Mouse (Mus musculus) forebrain, embryonic 14.5 days (tissue): Measurements from ENCODE around the gene Arid2. TPM values are rescaled to one million over a fixed set of nuclear protein-coding genes. Genes with fewer than 3 reads are reported as not detected.

Experiments used
- ATAC-seq: fragments of 200-750 bp; cut with Nextera tagmentation; 2 replicates; pipeline ENCODE4 v1.8.0; 2017; ENCODE audit warnings: mild to moderate bottlenecking, moderate library complexity
- DNase-seq: peaks from one replicate; pipeline ENCODE4 v3.0.0-alpha.2; 2015; ENCODE audit warnings: low spot score
- H3K27ac ChIP-seq: fragments of 300-500 bp; sonication (generic); 2 replicates; pipeline ENCODE4 v1.5.1; 2014; ENCODE audit warnings: low read depth, mild to moderate bottlenecking, control low read depth, low read length, moderate library complexity
- H3K27me3 ChIP-seq: fragments of 300-500 bp; sonication (generic); replicated peaks from 2 replicates; pipeline ENCODE4 v1.6.1; 2014; ENCODE audit warnings: low read length, control low read depth, mixed read lengths; ENCODE audit not compliant: control insufficient read depth, insufficient read depth
- H3K36me3 ChIP-seq: fragments of 300-500 bp; sonication (generic); 2 replicates; pipeline ENCODE4 v1.6.1; 2014; ENCODE audit warnings: low read length, control low read depth; ENCODE audit not compliant: control insufficient read depth, insufficient read depth
- H3K4me1 ChIP-seq: fragments of 300-500 bp; sonication (generic); 2 replicates; pipeline ENCODE4 v1.6.1; 2014; ENCODE audit warnings: antibody characterized with exemption, low read length, control low read depth; ENCODE audit not compliant: control insufficient read depth, insufficient read depth
- H3K4me2 ChIP-seq: fragments of 300-500 bp; sonication (generic); 2 replicates; pipeline ENCODE4 v1.6.1; 2014; ENCODE audit warnings: mild to moderate bottlenecking, control low read depth, low read length
- H3K4me3 ChIP-seq: fragments of 300-500 bp; sonication (generic); 2 replicates; pipeline ENCODE4 v1.5.1; 2014; ENCODE audit warnings: low read depth, low read length, control low read depth
- H3K9ac ChIP-seq: fragments of 300-500 bp; sonication (generic); 2 replicates; pipeline ENCODE4 v1.6.1; 2014; ENCODE audit warnings: mild to moderate bottlenecking, low read length, control low read depth, moderate library complexity
- H3K9me3 ChIP-seq: fragments of 300-500 bp; sonication (generic); replicated peaks from 2 replicates; pipeline ENCODE4 v1.6.1; 2016; ENCODE audit warnings: low read length, control low read depth, mixed read lengths; ENCODE audit not compliant: control insufficient read depth
- WGBS: fragments of 180-500 bp; shearing (Covaris S2); extraction: QIAGEN DNeasy Blood & Tissue Kit; methylation state at CpG from one replicate; pipeline ENCODE4 v1.1.7; 2014; 5-methylcytosine and 5-hydroxymethylcytosine counted together
- polyA plus RNA-seq: library from polyadenylated mRNA; unstranded; fragments of >200 nt; fragmentation: Nextera tagmentation; extraction: Ambion mirVana; gene quantifications from 2 replicates; pipeline ENCODE4 v1.2.1, GENCODE M21; 2014

Arid2 gene
- polyA plus RNA-seq, 1 experiment from 2014 or later, result 24.4 TPM

DNA sequence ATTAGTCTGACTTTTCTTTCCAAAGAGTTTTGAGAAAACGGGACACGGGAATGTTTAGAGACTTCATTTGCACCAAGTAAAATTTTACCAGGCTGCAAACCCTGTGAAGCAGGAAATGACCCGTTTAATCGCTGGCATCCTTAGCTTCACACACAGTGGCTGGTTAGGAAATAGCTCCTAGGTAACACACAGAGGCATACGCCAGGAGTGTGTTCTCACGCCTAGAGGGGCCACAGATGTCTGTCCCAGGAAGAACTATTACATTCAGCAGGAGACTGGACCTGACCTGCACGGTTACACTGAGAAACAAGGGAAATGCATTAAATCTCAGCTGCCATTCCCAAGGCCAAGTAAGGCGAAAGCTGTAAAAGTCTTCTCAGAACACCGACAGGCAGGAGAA, 18.7 kb upstream of the Arid2 start:
- 93% methylated on average over 9 of the region's 9 CpGs for WGBS
- H3K4me1 ChIP-seq, result no peaks in the 10 kb centered on the region; the same call in 1 of the 2 replicates
- DNase-seq (no peak), ATAC-seq (no peak)
- no peak overlapping the region for H3K4me3 ChIP-seq
- no peak overlapping the region for H3K9ac ChIP-seq
- H3K27ac ChIP-seq, result no peak overlapping the region
- H3K4me2 ChIP-seq, result no peak overlapping the region
- H3K27me3 ChIP-seq, result no peaks in the 10 kb centered on the region
- peaks cover 22% of the 10 kb centered on the region for H3K36me3 ChIP-seq
- no peaks in the 10 kb centered on the region; the same call in 1 of the 2 replicates for H3K9me3 ChIP-seq

DNA sequence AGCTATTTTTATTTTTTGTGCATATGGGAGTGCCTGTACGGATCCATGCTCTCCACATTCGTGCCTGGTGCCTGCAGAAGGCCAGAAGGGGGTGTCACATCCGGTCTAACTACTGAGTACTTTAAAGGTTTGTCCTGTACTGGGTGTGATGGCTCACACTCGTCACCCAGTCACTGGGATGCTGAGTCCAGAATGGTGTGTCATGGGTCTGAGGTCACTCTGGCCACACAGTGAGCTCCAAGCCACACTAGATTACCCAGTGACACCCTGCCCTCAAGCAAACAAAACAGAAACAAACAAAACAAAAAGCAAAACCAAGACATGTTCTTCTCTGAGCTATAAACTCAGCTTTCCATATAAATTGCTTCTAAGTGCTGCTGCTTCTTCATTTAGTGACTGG, 17.9 kb upstream of the Arid2 start:
- no peak overlapping the region for H3K4me3 ChIP-seq
- ATAC-seq (no peak), DNase-seq (no peak)
- no peaks in the 10 kb centered on the region; the same call in 1 of the 2 replicates for H3K4me1 ChIP-seq
- no peak overlapping the region for H3K4me2 ChIP-seq
- WGBS, result 92% methylated on average over 4 of the region's 4 CpGs
- no peaks in the 10 kb centered on the region; the same call in 1 of the 2 replicates for H3K9me3 ChIP-seq
- H3K27ac ChIP-seq, result no peak overlapping the region
- H3K9ac ChIP-seq, result no peak overlapping the region
- H3K27me3 ChIP-seq, result no peaks in the 10 kb centered on the region
- H3K36me3 ChIP-seq, result peaks cover 23% of the 10 kb centered on the region

DNA sequence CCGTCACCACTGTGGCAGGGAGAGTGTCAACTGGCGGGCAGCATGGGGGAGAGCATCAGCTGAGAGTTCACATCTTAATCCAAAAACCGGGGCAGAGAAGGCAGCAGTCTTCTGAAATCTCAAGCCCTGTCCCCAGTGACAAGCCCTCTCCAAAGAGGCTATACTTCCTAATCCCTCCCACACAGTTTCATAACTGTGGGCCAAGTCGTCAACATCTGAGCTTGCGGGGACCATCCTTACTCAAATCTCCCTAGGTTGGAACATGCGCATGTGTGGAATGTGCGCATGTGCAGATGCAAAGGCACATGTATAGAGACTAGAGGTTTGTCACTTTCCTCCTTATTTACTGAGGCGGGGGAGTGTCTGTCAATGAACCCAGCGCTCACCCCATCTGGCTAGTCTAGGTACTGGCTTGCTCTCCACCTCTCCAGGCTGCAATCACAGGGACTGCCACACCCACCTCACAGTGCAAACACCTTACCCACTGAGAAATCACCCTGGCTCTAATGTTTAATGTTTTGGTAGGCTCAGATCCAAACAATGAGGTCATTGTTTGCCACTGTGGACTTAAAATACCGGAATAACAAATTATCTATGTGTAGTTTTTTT, 16.9 kb upstream of the Arid2 start:
- H3K4me2 ChIP-seq, result no peak overlapping the region
- H3K4me1 ChIP-seq, result no peaks in the 10 kb centered on the region; the same call in 1 of the 2 replicates
- H3K9ac ChIP-seq, result no peak overlapping the region
- DNase-seq (no peak), ATAC-seq (no peak)
- H3K27me3 ChIP-seq, result no peaks in the 10 kb centered on the region
- H3K27ac ChIP-seq, result no peak overlapping the region
- WGBS, result 89% methylated on average over 10 of the region's 10 CpGs
- H3K9me3 ChIP-seq, result no peaks in the 10 kb centered on the region; the same call in 1 of the 2 replicates
- peaks cover 25% of the 10 kb centered on the region for H3K36me3 ChIP-seq
- H3K4me3 ChIP-seq, result no peak overlapping the region

DNA sequence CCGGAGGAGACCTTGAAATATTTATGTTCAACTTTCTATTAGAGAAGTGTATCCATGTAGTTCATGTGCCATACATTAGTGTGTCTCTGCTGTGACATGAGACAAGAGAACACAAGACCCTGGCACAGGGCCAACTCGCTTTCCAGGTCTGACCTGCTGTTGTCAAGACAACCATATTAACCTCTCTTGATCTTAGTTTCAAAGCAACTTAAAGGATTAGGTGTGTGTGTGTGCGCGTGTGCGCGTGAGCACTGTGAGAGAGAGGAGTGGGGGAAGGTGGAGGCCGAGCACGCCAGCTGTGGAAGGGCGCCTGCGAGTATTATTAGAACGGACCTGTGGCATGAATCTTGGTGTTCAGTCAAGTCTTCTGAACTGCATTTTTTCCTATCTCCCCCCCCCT, 15.0 kb upstream of the Arid2 start:
- H3K27me3 ChIP-seq, result no peaks in the 10 kb centered on the region
- peaks cover 28% of the 10 kb centered on the region for H3K36me3 ChIP-seq
- no peak overlapping the region for H3K4me3 ChIP-seq
- no peak overlapping the region for H3K9ac ChIP-seq
- no peak overlapping the region for H3K27ac ChIP-seq
- H3K9me3 ChIP-seq, result no peaks in the 10 kb centered on the region
- no peak; the same call in 1 of the 2 replicates for ATAC-seq
- DNase-seq, result peak; percentile 33
- no peaks in the 10 kb centered on the region; the same call in 1 of the 2 replicates for H3K4me1 ChIP-seq
- WGBS, result 74% methylated on average over 11 of the region's 11 CpGs
- no peak overlapping the region for H3K4me2 ChIP-seq

DNA sequence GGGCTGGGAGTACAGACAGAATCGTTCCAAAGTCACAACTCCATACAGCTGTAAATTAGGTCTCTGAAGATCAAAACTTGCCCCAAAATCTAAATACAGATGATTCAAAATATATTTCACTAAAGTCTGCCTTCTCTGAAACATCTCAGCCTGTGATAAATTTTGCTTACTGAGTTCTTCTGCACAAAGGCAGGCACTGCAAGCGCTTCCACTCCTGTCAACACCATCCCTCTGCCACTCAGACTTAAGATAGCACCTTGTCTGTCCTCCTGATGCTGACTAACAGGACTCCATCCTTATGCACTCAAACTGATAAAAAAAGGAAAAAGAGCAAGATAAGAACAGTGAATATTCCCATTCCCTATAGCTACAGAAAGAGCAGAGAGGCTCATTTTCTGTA, 13.0 kb upstream of the Arid2 start:
- 97% methylated on average over 2 of the region's 2 CpGs for WGBS
- H3K27ac ChIP-seq, result no peak overlapping the region
- no peaks in the 10 kb centered on the region for H3K9me3 ChIP-seq
- H3K9ac ChIP-seq, result no peak overlapping the region
- H3K4me1 ChIP-seq, result no peaks in the 10 kb centered on the region; the same call in 1 of the 2 replicates
- DNase-seq, result no peak
- no peak overlapping the region for H3K4me2 ChIP-seq
- H3K27me3 ChIP-seq, result no peaks in the 10 kb centered on the region
- no peak overlapping the region for H3K4me3 ChIP-seq
- no peak for ATAC-seq
- peaks cover 27% of the 10 kb centered on the region for H3K36me3 ChIP-seq

DNA sequence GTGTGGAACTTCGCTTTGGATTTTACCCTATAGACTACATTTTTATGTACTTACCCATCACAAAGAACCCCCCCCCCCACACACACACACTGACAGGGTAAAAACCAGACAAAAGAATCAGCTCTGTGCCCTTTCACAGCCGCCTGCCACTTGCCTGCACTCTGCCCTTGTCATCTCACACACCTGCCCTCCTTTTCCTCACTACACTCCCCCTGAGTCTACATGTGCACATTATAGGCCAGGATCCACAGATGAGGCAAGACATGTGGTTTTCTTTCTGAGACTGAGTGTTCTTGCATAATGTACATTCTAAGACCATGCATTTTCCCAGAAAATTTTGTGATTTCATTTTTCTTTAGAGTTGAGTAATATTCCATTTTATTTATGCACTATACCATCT, 12.1 kb upstream of the Arid2 start:
- no peak for DNase-seq
- H3K9ac ChIP-seq, result no peak overlapping the region

DNA sequence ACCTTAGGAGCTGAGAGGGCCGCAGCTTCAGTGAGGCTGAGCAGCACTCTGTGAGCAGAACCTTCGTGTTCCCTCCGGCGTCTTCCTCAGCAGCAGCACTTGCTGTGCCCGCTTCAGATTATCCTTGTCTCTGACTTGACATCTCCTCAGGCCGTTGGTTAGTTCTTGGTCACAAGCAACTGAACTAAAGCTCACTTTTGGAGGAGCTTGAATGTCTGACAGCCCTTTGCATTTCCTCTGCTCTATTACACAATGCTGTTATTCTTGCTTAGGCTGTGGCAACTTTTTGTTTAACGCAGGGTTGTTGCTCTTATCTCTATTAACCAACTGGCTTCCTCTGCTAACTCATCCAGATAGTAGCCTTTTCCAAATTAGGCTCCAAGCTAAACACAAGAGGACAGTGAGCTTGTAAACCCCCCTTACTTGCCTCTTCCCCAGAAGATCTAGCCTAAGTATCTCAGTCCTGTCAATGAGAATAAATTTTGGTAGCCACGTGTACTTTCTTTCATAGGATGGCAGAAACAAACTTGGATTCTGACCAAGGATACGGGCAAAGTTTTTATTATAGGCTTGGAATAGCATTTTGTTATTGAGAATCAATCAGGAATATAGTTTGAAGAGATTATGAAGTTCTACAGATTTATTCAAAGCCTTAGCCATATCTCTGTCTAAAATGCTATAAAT, 11.4 kb upstream of the Arid2 start:
- ATAC-seq, result no peak
- no peaks in the 10 kb centered on the region for H3K27me3 ChIP-seq
- 93% methylated on average over 9 of the region's 9 CpGs for WGBS
- H3K27ac ChIP-seq, result no peak overlapping the region
- no peak overlapping the region for H3K9ac ChIP-seq
- H3K4me2 ChIP-seq, result no peak overlapping the region
- no peaks in the 10 kb centered on the region for H3K9me3 ChIP-seq
- DNase-seq, result no peak
- H3K4me3 ChIP-seq, result no peak overlapping the region
- peaks cover 1% of the 10 kb centered on the region for H3K4me1 ChIP-seq
- H3K36me3 ChIP-seq, result peaks cover 30% of the 10 kb centered on the region

More for the DNA sequence above, 12.1 kb upstream of the Arid2 start:
- 0 out of 2 replicates have a peak, but pooled peaks have one; percentile 29 for ATAC-seq
- WGBS, result 75% methylated on average over 2 of the region's 2 CpGs
- Histone ChIP-seq H3K36me3 (peaks cover 29% of the 10 kb centered on the region), H3K9me3 (no peaks in the 10 kb centered on the region), H3K4me1 (no peaks in the 10 kb centered on the region; the same call in 1 of the 2 replicates), H3K27ac (no peak overlapping the region), H3K27me3 (no peaks in the 10 kb centered on the region), H3K4me3 (no peak overlapping the region), H3K4me2 (no peak overlapping the region)

DNA sequence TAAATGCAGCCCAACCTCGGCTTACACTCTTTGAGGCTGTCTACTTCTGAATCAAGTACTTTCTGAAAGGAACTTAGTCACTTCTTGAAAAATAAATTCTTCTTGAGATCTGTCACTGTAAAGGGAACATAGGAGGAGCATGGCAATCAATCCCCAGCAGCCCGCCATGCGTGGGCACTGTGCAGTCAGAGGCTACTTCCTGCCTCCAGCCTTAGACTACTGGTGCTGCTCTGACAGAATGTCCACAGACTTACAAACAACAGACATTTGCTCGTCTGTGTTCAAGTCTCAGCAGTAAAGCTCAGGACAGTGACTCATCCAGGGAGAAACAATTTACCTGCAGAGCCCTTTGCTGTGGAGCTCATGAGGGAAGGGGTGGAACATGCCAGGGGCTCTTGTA, 10.3 kb upstream of the Arid2 start:
- Histone ChIP-seq H3K9me3 (no peaks in the 10 kb centered on the region), H3K4me2 (no peak overlapping the region), H3K4me1 (peaks cover 12% of the 10 kb centered on the region), H3K9ac (no peak overlapping the region), H3K27ac (no peak overlapping the region), H3K4me3 (no peak overlapping the region), H3K27me3 (no peaks in the 10 kb centered on the region), H3K36me3 (peaks cover 32% of the 10 kb centered on the region)
- WGBS, result 91% methylated on average over 4 of the region's 4 CpGs
- ATAC-seq (no peak), DNase-seq (no peak)

DNA sequence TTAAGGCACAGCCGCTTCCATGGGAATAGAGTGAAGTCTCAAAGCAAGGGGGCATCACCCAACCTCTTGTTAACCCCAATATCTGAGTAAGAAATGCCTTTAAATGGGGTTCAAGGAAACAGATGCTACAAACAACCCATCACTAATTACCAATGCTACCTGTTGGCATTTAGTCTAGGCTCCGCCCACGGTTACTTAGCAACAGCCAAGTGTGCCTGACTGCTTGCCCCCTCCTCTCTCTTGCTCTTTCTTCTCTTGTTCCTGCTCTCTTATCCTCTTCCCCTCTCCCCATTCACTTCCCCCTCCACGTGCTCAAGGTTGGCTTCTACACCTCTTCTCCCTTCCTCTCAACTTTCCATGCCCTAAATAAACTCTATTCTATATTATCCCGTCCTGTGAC, 6.1 kb upstream of the Arid2 start:
- Histone ChIP-seq H3K4me2 (peak overlapping the region; percentile 83; the same call in 1 of the 2 replicates), H3K27ac (no peak overlapping the region), H3K4me1 (peaks cover 23% of the 10 kb centered on the region), H3K9ac (no peak overlapping the region), H3K27me3 (no peaks in the 10 kb centered on the region), H3K4me3 (no peak overlapping the region), H3K9me3 (no peaks in the 10 kb centered on the region), H3K36me3 (peaks cover 25% of the 10 kb centered on the region)
- WGBS, result 82% methylated on average over 5 of the region's 5 CpGs
- DNase-seq, result no peak
- no peak for ATAC-seq
